Mouse (Mus musculus) gastrocnemius, postnatal 4 days (tissue): ENCODE measurements around the gene Vstm2b. TPM values are rescaled to one million over a fixed set of nuclear protein-coding genes. Genes with fewer than 3 reads are reported as not detected.

Experiments used
- total RNA-seq, 2 experiments: library from RNA; stranded (reverse); gene quantifications; 2 replicates each; pipeline ENCODE4 v1.2.3; 2021

Gene Vstm2b
- total RNA-seq, 2 experiments from 2014 or later: 2.7 to 2.9 TPM

Other genes with a start within 250 kb of the Vstm2b start
- not detected for gene 4930433I11Rik, start 89.2 kb downstream of the Vstm2b start, total RNA-seq
- not detected for gene Gm4884, start 134.4 kb downstream of the Vstm2b start, total RNA-seq